Mouse (Mus musculus) urinary bladder, postnatal 10 days (tissue): ENCODE measurements around the gene Kit.

ENCODE experiments used
- DNase-seq: peaks from one replicate; pipeline ENCODE4 v3.0.0; 2022; ENCODE audit warnings: low spot score

Kit gene

GRCm38 (mm10) chr5:75632846-75633640 lies 58.3 kb downstream of the Kit start:
- DNase-seq = no peak

- DNase-seq = no peak
Measured at GRCm38 (mm10) chr5:75635385-75635784, 60.7 kb downstream of the Kit start.

- DNase-seq = no peak
Measured at GRCm38 (mm10) chr5:75640637-75641036, 65.9 kb downstream of the Kit start.

GRCm38 (mm10) chr5:75647046-75647445 lies 72.3 kb downstream of the Kit start:
- DNase-seq = no peak

GRCm38 (mm10) chr5:75650566-75650965 lies 75.8 kb downstream of the Kit start:
- DNase-seq = no peak

- DNase-seq = no peak
Measured at GRCm38 (mm10) chr5:75653431-75653830, 78.7 kb downstream of the Kit start.

- no peak for DNase-seq
Measured at GRCm38 (mm10) chr5:75658575-75658974, 83.9 kb downstream of the Kit start.

- DNase-seq = no peak
Measured at GRCm38 (mm10) chr5:75660342-75660741, 85.6 kb downstream of the Kit start.

- DNase-seq = no peak
Measured at GRCm38 (mm10) chr5:75662466-75662865, 87.8 kb downstream of the Kit start.

- no peak for DNase-seq
Measured at GRCm38 (mm10) chr5:75663768-75664167, 89.1 kb downstream of the Kit start.

GRCm38 (mm10) chr5:75667083-75667482 lies 92.4 kb downstream of the Kit start:
- DNase-seq = no peak

- DNase-seq = no peak
Measured at GRCm38 (mm10) chr5:75671136-75671788, 96.5 kb downstream of the Kit start.

GRCm38 (mm10) chr5:75676024-75676423 lies 101.3 kb downstream of the Kit start:
- DNase-seq = no peak

- DNase-seq = no peak
Measured at GRCm38 (mm10) chr5:75679896-75680295, 105.2 kb downstream of the Kit start.

GRCm38 (mm10) chr5:75695162-75695809 lies 120.6 kb downstream of the Kit start:
- DNase-seq = no peak

GRCm38 (mm10) chr5:75696960-75697359 lies 122.2 kb downstream of the Kit start:
- DNase-seq = no peak

GRCm38 (mm10) chr5:75698556-75698955 lies 123.8 kb downstream of the Kit start:
- DNase-seq = no peak

- DNase-seq = no peak
Measured at GRCm38 (mm10) chr5:75699081-75699480, 124.4 kb downstream of the Kit start.

GRCm38 (mm10) chr5:75699516-75699915 lies 124.8 kb downstream of the Kit start:
- no peak for DNase-seq

GRCm38 (mm10) chr5:75701662-75702061 lies 126.9 kb downstream of the Kit start:
- no peak for DNase-seq

- DNase-seq = no peak
Measured at GRCm38 (mm10) chr5:75702080-75702479, 127.4 kb downstream of the Kit start.

- no peak for DNase-seq
Measured at GRCm38 (mm10) chr5:75704584-75705175, 130.0 kb downstream of the Kit start.

- DNase-seq = no peak
Measured at GRCm38 (mm10) chr5:75705421-75705820, 130.7 kb downstream of the Kit start.
